Mouse (Mus musculus) midbrain, embryonic 16.5 days (tissue): Measurements from ENCODE around the gene Map9. TPM values are rescaled to one million over a fixed set of nuclear protein-coding genes. Genes with fewer than 3 reads are reported as not detected.

Experiments
- polyA plus RNA-seq: library from polyadenylated mRNA; unstranded; fragments of >200 nt; fragmentation: Nextera tagmentation; extraction: Ambion mirVana; gene quantifications from 2 replicates; pipeline ENCODE4 v1.2.1, GENCODE M21; 2015

Gene Map9
- polyA plus RNA-seq, 1 experiment from 2014 or later: 148 TPM

Other genes starting within 250 kb of the Map9 start
- gene Gucy1a1, start 212.3 kb upstream of the Map9 start, polyA plus RNA-seq: 21.2 and 25.4 TPM in 2 replicates
- gene Npy2r, start 190.0 kb downstream of the Map9 start, polyA plus RNA-seq: 0.98 and 1.6 TPM in 2 replicates